Mouse (Mus musculus) cerebellum, adult 11 months (tissue): ENCODE data around the gene Bpgm.
A peak's percentile ranks its signal among the peaks of the same experiment; 100 is the strongest.

Source experiments
- DNase-seq: peaks from one replicate; pipeline ENCODE4 v3.0.0; 2022

Bpgm gene

GRCm38 (mm10) chr6:34533055-34533454 lies 57.0 kb downstream of the Bpgm start:
- DNase-seq, result no peak

DNA sequence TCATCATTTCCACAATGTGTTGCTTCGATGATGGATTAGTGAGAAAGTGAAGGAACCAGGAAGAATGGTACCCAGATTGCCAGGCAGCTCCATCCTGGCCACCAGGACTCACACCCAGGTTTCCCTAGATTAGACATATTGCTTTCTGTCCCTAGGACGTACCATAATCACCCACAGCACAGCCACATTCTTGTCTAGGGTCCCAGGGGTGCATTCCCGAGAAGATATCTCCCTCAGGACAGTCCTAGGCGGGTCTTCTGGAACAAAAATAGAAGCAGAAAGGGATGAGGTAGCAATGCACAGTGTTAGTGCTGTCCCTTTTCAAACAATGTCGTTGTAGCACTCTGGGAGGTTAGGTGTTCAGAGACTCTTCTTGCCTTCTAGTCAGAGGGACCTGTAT lies 57.9 kb downstream of the Bpgm start:
- no peak for DNase-seq

GRCm38 (mm10) chr6:34542866-34543265 lies 66.9 kb downstream of the Bpgm start:
- DNase-seq, result no peak

DNA sequence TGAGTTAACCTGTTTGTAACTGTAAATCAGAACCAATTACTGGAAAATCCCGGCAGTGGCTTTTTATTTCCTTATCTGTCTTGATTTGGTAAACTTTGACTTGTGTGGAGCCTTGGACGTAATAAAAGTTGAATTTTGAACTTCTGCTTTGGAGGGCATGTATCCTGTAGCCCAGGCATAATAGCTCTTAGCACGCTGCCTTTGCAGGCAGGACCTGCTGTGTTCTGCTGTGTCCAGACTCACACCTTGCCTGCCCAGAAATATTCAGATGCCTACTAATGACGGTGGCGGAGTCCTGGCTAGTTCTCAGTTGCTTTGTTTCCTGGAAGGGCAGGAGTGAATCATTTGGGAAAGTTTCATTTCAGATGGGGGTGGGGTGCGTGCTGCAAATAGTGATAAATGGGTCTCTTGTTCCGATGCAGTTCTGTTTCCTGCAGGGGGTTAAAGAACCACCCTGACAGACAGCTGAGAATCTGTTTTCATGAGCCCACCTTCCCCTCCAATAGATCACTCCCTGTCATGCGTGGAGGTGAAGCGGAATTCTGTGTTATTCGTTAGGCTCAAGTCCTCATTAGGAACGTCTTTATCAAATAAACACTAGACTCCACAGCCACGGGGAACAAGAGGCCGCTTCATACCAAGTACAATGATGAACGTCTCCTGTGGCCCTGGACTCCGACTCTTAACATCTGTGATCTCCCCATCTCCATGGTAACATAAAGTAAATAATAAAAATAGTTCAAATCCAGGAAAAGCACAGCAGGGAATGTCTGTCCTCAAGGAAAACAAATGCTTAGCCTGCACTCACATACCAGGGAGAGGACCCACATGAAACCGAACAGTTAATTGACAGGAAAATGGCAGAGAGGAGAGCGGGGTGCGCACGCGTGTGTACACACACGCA lies 67.5 kb downstream of the Bpgm start:
- no peak for DNase-seq

DNA sequence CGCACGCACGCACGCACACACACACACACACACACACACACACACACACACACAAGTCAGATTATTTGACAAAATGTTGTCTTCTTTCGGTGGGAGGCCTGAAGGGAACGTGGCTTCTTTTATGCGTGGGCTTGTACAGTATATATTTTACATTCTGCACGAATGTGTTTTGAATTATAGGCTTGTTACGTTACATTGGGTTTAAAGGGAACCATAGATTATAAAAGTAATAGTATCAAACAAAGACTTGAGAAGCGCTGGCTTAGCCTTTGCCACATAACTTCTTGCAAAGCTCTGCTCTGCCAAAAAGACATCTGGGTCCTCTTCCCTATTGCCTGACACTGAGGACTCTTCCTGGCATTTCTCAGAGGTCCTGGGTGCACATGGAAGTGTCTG lies 68.2 kb downstream of the Bpgm start:
- no peak for DNase-seq

- no peak for DNase-seq
Observed at GRCm38 (mm10) chr6:34545286-34545685, 69.3 kb downstream of the Bpgm start.

- no peak for DNase-seq
Observed at GRCm38 (mm10) chr6:34548406-34548990, 72.5 kb downstream of the Bpgm start.

- DNase-seq, result peak; percentile 47
Observed at GRCm38 (mm10) chr6:34549017-34549416, 73.0 kb downstream of the Bpgm start.

GRCm38 (mm10) chr6:34552489-34553157 lies 76.6 kb downstream of the Bpgm start:
- no peak for DNase-seq

GRCm38 (mm10) chr6:34554291-34554997 lies 78.4 kb downstream of the Bpgm start:
- no peak for DNase-seq
